Mouse (Mus musculus): ENCODE measurements around the gene Ndufs6.

DNA sequence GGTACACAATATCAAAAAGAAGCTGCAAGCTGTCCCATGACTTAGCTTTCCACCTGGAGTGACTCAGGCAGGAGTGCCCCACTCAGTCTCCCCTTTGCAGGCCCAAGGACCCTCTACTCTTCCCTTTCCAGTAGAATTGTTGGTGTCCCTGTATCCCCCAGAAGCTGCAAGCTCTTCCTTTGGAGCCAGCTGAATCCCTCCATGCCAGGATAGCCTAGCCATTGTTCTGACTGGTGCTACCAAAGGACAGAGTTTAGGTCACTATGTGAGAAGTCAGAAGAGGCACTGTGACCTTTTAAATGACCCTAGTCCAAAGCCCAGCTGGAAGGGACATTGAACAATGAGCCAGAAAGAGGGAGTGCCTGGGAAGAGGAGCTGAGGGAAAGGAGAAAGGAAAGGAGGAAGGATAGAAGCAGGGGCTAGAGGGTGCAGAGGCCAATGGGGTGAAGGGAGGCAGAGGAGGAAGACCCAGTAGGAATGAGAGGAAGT is 55.5 kb downstream of the Ndufs6 start:
- TF ChIP-seq CTCF (IDR thresholded peaks at IDR 0.05; ENCODE audit: borderline replicate concordance, insufficient read depth, low read depth, low read length) (no peak), POLR2A (IDR thresholded peaks at IDR 0.05; ENCODE audit: borderline replicate concordance, insufficient read depth, low read length) (no peak)
